Mouse (Mus musculus): ENCODE results near the gene Dynlt1a. TPM values are rescaled to one million over a fixed set of nuclear protein-coding genes. Genes with fewer than 3 reads are reported as not detected.
"Not testable (repeated sequence)": the region's sequence is repeated elsewhere in the genome, so short reads cannot be mapped to it uniquely, and the experiment has no call there.

Gene Dynlt1a
- total and polyA plus RNA-seq, 2 experiments, result 0.88 to 1.2 TPM

GRCm38 (mm10) chr17:6271970-6272369 lies 45.3 kb downstream of the Dynlt1a start:
- DNase-seq (ENCODE audit: extremely low read depth, low read depth, low spot score); H3K9ac ChIP-seq (ENCODE audit: low read depth, low read length); H3K27me3 ChIP-seq (ENCODE audit: control insufficient read depth, insufficient read depth, low read length); H3K79me2 ChIP-seq (ENCODE audit: control insufficient read depth, insufficient read depth, low read length); H3K4me3 ChIP-seq (ENCODE audit: insufficient read depth, low read depth, low read length); H3K27ac ChIP-seq (replicated peaks; ENCODE audit: insufficient read depth, low read depth, low read length); H3K4me1 ChIP-seq (ENCODE audit: control insufficient read depth, insufficient read depth, low read length); H3K36me3 ChIP-seq (ENCODE audit: control insufficient read depth, insufficient read depth, low read length): not testable (repeated sequence)
- 83% methylated on average over 6 of the region's 6 CpGs for WGBS

DNA sequence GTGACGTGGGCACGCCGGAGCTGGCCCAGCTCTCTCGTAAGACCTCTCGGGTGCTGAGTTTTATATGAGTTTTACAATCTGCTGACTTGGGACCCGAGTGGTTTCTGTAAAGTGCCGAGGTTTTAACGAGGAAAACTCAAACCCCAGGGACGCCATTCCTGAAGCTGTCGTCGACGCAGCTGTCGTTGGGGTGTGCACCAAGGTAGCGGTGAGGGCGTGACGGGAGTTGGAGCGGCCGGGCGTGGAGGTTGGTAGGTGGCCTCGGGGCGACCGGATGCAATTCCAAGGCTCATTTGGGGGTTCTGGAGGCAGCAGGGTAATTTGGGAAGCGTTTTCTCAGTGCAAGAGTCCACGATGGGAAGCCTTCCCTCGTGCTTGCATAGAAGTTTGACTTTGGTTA lies 46.5 kb downstream of the Dynlt1a start:
- Histone ChIP-seq H3K9ac (ENCODE audit: low read depth, low read length) (peak overlapping the region; percentile 26), H3K4me3 (ENCODE audit: insufficient read depth, low read depth, low read length) (peak overlapping the region; percentile 69)
- not testable (repeated sequence) for H3K4me1 ChIP-seq (ENCODE audit: control insufficient read depth, insufficient read depth, low read length); H3K36me3 ChIP-seq (ENCODE audit: control insufficient read depth, insufficient read depth, low read length); H3K27ac ChIP-seq (replicated peaks; ENCODE audit: insufficient read depth, low read depth, low read length); DNase-seq (ENCODE audit: extremely low read depth, low read depth, low spot score); H3K79me2 ChIP-seq (ENCODE audit: control insufficient read depth, insufficient read depth, low read length); H3K27me3 ChIP-seq (ENCODE audit: control insufficient read depth, insufficient read depth, low read length)
- WGBS, result under 1% methylated on average over 24 of the region's 25 CpGs

DNA sequence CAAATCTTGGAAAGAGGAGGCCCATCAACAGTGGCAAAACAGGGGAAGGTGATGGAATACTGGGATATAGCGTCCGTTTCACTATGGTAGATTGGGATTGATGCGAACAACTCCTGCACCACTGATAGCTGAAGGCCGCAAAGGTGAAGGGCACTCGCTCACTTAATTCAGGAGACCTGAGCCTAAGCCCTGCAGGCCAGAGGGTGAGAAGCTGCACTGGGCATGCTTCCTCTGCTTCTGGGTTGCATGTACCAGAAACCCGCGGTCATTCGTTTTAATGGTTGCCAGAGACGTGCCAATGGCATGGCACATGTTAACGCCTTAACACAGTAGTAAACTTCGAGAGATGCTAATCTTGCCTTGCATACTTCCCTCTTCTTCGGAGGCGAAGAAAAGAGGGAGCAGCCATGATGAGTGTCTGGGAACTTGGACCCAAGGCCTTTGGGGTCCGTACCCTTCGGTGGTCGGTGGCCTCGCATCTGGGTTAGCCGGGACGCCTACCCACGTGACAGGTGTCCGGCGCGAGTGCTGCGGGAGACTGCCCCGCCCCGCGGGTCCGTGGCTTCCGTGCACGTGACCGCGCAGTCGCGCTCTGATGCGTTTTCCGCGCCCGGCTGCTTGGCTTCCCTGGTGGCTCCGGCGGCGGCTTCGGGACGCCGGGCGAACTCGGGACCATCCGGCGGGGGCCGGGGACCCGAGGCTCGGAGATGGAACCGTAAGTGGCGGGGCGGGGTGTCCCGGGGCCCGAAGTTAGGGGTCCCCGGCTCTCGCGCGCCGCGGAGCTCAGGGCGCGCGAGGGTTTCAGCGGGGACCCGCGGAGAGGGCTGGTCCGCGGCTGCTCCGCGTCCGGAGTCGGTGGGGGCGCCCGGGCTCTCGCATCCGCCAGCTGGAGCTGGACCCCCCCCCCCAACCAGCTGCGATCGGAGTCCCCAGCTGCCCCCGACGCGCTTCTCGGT lies 47.1 kb downstream of the Dynlt1a start:
- not testable (repeated sequence) for H3K36me3 ChIP-seq (ENCODE audit: control insufficient read depth, insufficient read depth, low read length); DNase-seq (ENCODE audit: extremely low read depth, low read depth, low spot score); H3K27me3 ChIP-seq (ENCODE audit: control insufficient read depth, insufficient read depth, low read length); H3K4me1 ChIP-seq (ENCODE audit: control insufficient read depth, insufficient read depth, low read length); H3K27ac ChIP-seq (replicated peaks; ENCODE audit: insufficient read depth, low read depth, low read length); H3K79me2 ChIP-seq (ENCODE audit: control insufficient read depth, insufficient read depth, low read length)
- 3% methylated on average over 63 of the region's 84 CpGs for WGBS
- Histone ChIP-seq H3K9ac (ENCODE audit: low read depth, low read length) (peak overlapping the region; percentile 26), H3K4me3 (ENCODE audit: insufficient read depth, low read depth, low read length) (peak overlapping the region; percentile 69)

DNA sequence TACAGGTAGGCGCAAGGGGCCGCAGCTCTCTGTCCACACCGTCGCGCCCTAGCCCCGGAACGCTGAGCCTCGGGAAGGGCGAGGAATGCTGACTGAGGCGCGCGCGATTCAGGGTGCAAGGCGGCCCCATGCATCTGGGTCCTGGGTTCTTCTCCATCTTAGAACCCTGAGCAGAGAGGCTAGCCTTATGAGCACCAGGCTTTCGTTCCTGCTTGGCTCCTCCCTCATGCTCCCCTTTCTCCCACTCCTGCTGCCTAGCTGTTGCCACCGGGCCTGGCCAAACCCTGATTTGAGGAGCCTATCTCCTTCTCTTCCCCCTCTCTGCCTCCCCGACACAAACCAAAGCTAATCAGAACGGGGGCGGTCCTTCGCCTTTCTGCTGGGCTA lies 60.2 kb downstream of the Dynlt1a start:
- H3K79me2 ChIP-seq (ENCODE audit: control insufficient read depth, insufficient read depth, low read length); H3K27me3 ChIP-seq (ENCODE audit: control insufficient read depth, insufficient read depth, low read length); H3K4me1 ChIP-seq (ENCODE audit: control insufficient read depth, insufficient read depth, low read length); H3K36me3 ChIP-seq (ENCODE audit: control insufficient read depth, insufficient read depth, low read length); H3K9ac ChIP-seq (ENCODE audit: low read depth, low read length); DNase-seq (ENCODE audit: extremely low read depth, low read depth, low spot score); H3K27ac ChIP-seq (replicated peaks; ENCODE audit: insufficient read depth, low read depth, low read length); H3K4me3 ChIP-seq (ENCODE audit: insufficient read depth, low read depth, low read length): not testable (repeated sequence)
- WGBS, result 6% methylated on average over 20 of the region's 20 CpGs

DNA sequence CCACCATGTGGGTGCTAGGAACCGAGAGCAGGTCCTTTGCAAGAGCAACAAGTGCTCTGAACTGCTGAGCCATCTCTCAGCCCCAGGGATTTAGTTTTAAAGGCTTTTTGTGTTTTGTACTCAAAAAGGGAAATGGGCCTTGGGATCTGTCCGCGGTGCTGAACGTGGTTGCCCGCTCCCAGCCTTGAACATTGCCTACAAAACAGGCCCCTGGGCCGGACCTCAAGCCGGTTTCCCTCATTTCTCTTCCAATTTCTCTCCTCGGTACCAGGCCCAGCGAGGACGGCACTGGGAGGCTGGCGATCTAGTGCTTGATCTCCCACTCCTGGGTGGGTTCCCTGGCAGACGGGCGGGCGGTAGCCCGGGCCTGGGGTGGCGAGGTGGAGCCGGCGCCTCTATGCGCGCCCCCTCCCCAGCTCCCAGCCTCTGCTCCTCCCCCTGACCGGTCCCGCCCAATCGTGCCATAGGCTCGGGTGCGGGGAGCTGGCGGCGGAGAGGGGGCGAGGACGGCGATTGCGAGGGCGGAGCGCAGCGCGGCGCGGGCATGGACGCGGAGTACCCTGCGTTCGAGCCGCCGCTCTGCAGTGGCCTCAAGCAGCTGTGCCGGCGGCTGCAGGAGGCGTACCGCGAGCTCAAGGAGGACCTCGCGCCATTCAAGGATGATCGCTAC lies 60.8 kb downstream of the Dynlt1a start, which contains the start of gene Tmem181a:
Gene Tmem181a (plus strand): TSS at position 461 of the 670 bp plus-strand sequence.
- 2% methylated on average over 8 of the region's 51 CpGs for WGBS
- not testable (repeated sequence) for DNase-seq (ENCODE audit: extremely low read depth, low read depth, low spot score); H3K36me3 ChIP-seq (ENCODE audit: control insufficient read depth, insufficient read depth, low read length); H3K4me1 ChIP-seq (ENCODE audit: control insufficient read depth, insufficient read depth, low read length); H3K27ac ChIP-seq (replicated peaks; ENCODE audit: insufficient read depth, low read depth, low read length); H3K27me3 ChIP-seq (ENCODE audit: control insufficient read depth, insufficient read depth, low read length); H3K9ac ChIP-seq (ENCODE audit: low read depth, low read length); H3K4me3 ChIP-seq (ENCODE audit: insufficient read depth, low read depth, low read length); H3K79me2 ChIP-seq (ENCODE audit: control insufficient read depth, insufficient read depth, low read length)

Other genes with a start within 250 kb of the Dynlt1a start
- 3.9 and 4.6 TPM in 2 replicates for gene Serac1, start 237.8 kb downstream of the Dynlt1a start, total RNA-seq (2014; rRNA removed)
- gene Serac1, start 237.8 kb downstream of the Dynlt1a start, polyA plus RNA-seq (2012; rRNA removed), result 1.3 and 2.0 TPM in 2 replicates
- 12.8 and 18.3 TPM in 2 replicates for gene Gtf2h5, start 237.7 kb downstream of the Dynlt1a start, total RNA-seq (2014; rRNA removed)
- 13.2 and 18.1 TPM in 2 replicates for gene Gtf2h5, start 237.7 kb downstream of the Dynlt1a start, polyA plus RNA-seq (2012; rRNA removed)
- gene Tulp4, start 211.1 kb downstream of the Dynlt1a start, total RNA-seq (2014; rRNA removed), result 25.4 and 26.6 TPM in 2 replicates
- 17.0 and 19.9 TPM in 2 replicates for gene Tulp4, start 211.1 kb downstream of the Dynlt1a start, polyA plus RNA-seq (2012; rRNA removed)
- 3.4 TPM in 2 replicates for gene Tmem181a, start 60.6 kb downstream of the Dynlt1a start, total RNA-seq (2014; rRNA removed)
- gene Tmem181a, start 60.6 kb downstream of the Dynlt1a start, polyA plus RNA-seq (2012; rRNA removed), result 2.8 and 3.0 TPM in 2 replicates
- 44.4 and 56.6 TPM in 2 replicates for gene Dynlt1b, start 112.6 kb upstream of the Dynlt1a start, total RNA-seq (2014; rRNA removed)
- gene Dynlt1b, start 112.6 kb upstream of the Dynlt1a start, polyA plus RNA-seq (2012; rRNA removed), result 37.4 and 51.4 TPM in 2 replicates